Mouse (Mus musculus) hindbrain, embryonic 14.5 days (tissue): ENCODE measurements at regions not wholly inside any gene's neighbourhood (a gene's known extent, or its start where the extent isn't known, plus 50 kb on each side); places are given as distances from the start of the nearest gene placed in this dataset.

ENCODE experiments used
- ATAC-seq: fragments of 200-750 bp; cut with Nextera tagmentation; 2 replicates; pipeline ENCODE4 v1.8.0; 2017; ENCODE audit warnings: moderate number of reproducible peaks, mild to moderate bottlenecking, moderate TSS enrichment, moderate library complexity; ENCODE audit not compliant: low FRiP score
- DNase-seq: peaks from one replicate; pipeline ENCODE4 v3.0.0-alpha.2; 2015; ENCODE audit warnings: low spot score
- H3K27ac ChIP-seq: fragments of 300-500 bp; sonication (generic); 2 replicates; pipeline ENCODE4 v1.5.1; 2014; ENCODE audit warnings: mild to moderate bottlenecking, moderate library complexity
- H3K27me3 ChIP-seq: fragments of 300-500 bp; sonication (generic); 2 replicates; pipeline ENCODE4 v1.6.1; 2014; ENCODE audit warnings: mild to moderate bottlenecking, low read length, mixed read lengths; ENCODE audit not compliant: control insufficient read depth, insufficient read depth
- H3K36me3 ChIP-seq: fragments of 300-500 bp; sonication (generic); replicated peaks from 2 replicates; pipeline ENCODE4 v1.6.1; 2014; ENCODE audit not compliant: control insufficient read depth, insufficient read depth
- H3K4me1 ChIP-seq: fragments of 300-500 bp; sonication (generic); replicated peaks from 2 replicates; pipeline ENCODE4 v1.6.1; 2014; ENCODE audit warnings: antibody characterized with exemption, low read length, mixed read lengths; ENCODE audit not compliant: control insufficient read depth, insufficient read depth
- H3K4me2 ChIP-seq: fragments of 300-500 bp; sonication (generic); replicated peaks from 2 replicates; pipeline ENCODE4 v1.6.1; 2014; ENCODE audit warnings: mild to moderate bottlenecking, moderate library complexity
- H3K4me3 ChIP-seq: fragments of 300-500 bp; sonication (generic); replicated peaks from 2 replicates; pipeline ENCODE4 v1.5.1; 2014; ENCODE audit warnings: mild to moderate bottlenecking, low read length
- H3K9ac ChIP-seq: fragments of 300-500 bp; sonication (generic); 2 replicates; pipeline ENCODE4 v1.6.1; 2014
- H3K9me3 ChIP-seq: fragments of 300-500 bp; sonication (generic); 2 replicates; pipeline ENCODE4 v1.6.1; 2016; ENCODE audit warnings: low read length; ENCODE audit not compliant: control insufficient read depth
- WGBS: fragments of 180-500 bp; shearing (Covaris S2); extraction: QIAGEN DNeasy Blood & Tissue Kit; methylation state at CpG from one replicate; pipeline ENCODE4 v1.1.7; 2014; 5-methylcytosine and 5-hydroxymethylcytosine counted together

- Histone ChIP-seq H3K36me3 (no peaks in the 10 kb centered on the region), H3K27ac (no peak overlapping the region), H3K4me3 (no peak overlapping the region), H3K4me1 (no peaks in the 10 kb centered on the region), H3K9me3 (no peaks in the 10 kb centered on the region), H3K9ac (no peak overlapping the region), H3K4me2 (no peak overlapping the region), H3K27me3 (no peaks in the 10 kb centered on the region)
- 72% methylated on average over 4 of the region's 4 CpGs for WGBS
- ATAC-seq, result no peak
- DNase-seq, result no peak
These were observed 115.2 kb downstream of the Vegfa start for GRCm38 (mm10) chr17:45916937-45917336.

GRCm38 (mm10) chr17:45914706-45915240 is 117.4 kb downstream of the Vegfa start:
- no peak overlapping the region for H3K9ac ChIP-seq
- no peaks in the 10 kb centered on the region for H3K36me3 ChIP-seq
- H3K27ac ChIP-seq, result no peak overlapping the region
- WGBS, result 86% methylated on average over 9 of the region's 9 CpGs
- H3K9me3 ChIP-seq, result no peaks in the 10 kb centered on the region
- no peak overlapping the region for H3K4me2 ChIP-seq
- H3K27me3 ChIP-seq, result no peaks in the 10 kb centered on the region
- no peak overlapping the region for H3K4me3 ChIP-seq
- DNase-seq (no peak), ATAC-seq (no peak)
- H3K4me1 ChIP-seq, result no peaks in the 10 kb centered on the region

GRCm38 (mm10) chr17:45914237-45914636 is 117.9 kb downstream of the Vegfa start:
- Histone ChIP-seq H3K4me2 (no peak overlapping the region), H3K36me3 (no peaks in the 10 kb centered on the region), H3K4me1 (no peaks in the 10 kb centered on the region), H3K9ac (no peak overlapping the region), H3K27ac (no peak overlapping the region), H3K9me3 (no peaks in the 10 kb centered on the region), H3K27me3 (no peaks in the 10 kb centered on the region), H3K4me3 (no peak overlapping the region)
- no peak for DNase-seq
- 86% methylated on average over 1 of the region's 1 CpGs for WGBS
- ATAC-seq, result no peak

- Histone ChIP-seq H3K4me2 (no peak overlapping the region), H3K9ac (no peak overlapping the region), H3K27me3 (no peaks in the 10 kb centered on the region), H3K36me3 (no peaks in the 10 kb centered on the region), H3K4me3 (no peak overlapping the region), H3K27ac (no peak overlapping the region), H3K9me3 (no peaks in the 10 kb centered on the region), H3K4me1 (no peaks in the 10 kb centered on the region)
- WGBS, result 91% methylated on average over 4 of the region's 4 CpGs
- no peak for DNase-seq
- ATAC-seq, result no peak
These were observed 118.5 kb downstream of the Vegfa start for GRCm38 (mm10) chr17:45913671-45914070.

GRCm38 (mm10) chr17:45912165-45912564 is 120.0 kb downstream of the Vegfa start:
- H3K27ac ChIP-seq, result no peak overlapping the region
- no peaks in the 10 kb centered on the region for H3K36me3 ChIP-seq
- no peaks in the 10 kb centered on the region for H3K27me3 ChIP-seq
- WGBS, result 92% methylated on average over 3 of the region's 3 CpGs
- no peak overlapping the region for H3K4me2 ChIP-seq
- no peak for ATAC-seq
- no peaks in the 10 kb centered on the region for H3K4me1 ChIP-seq
- H3K4me3 ChIP-seq, result no peak overlapping the region
- no peaks in the 10 kb centered on the region for H3K9me3 ChIP-seq
- H3K9ac ChIP-seq, result no peak overlapping the region
- no peak for DNase-seq

GRCm38 (mm10) chr17:45911201-45911731 is 120.9 kb downstream of the Vegfa start:
- Histone ChIP-seq H3K9me3 (no peaks in the 10 kb centered on the region), H3K27me3 (no peaks in the 10 kb centered on the region), H3K4me3 (no peak overlapping the region), H3K4me2 (no peak overlapping the region), H3K36me3 (no peaks in the 10 kb centered on the region), H3K4me1 (no peaks in the 10 kb centered on the region), H3K9ac (no peak overlapping the region), H3K27ac (no peak overlapping the region)
- ATAC-seq, result no peak
- no peak for DNase-seq
- 87% methylated on average over 13 of the region's 13 CpGs for WGBS

- Histone ChIP-seq H3K27me3 (no peaks in the 10 kb centered on the region), H3K4me3 (no peak overlapping the region), H3K27ac (no peak overlapping the region), H3K36me3 (no peaks in the 10 kb centered on the region), H3K4me2 (no peak overlapping the region), H3K9me3 (no peaks in the 10 kb centered on the region), H3K9ac (no peak overlapping the region), H3K4me1 (no peaks in the 10 kb centered on the region)
- ATAC-seq (no peak), DNase-seq (no peak)
- WGBS, result 90% methylated on average over 3 of the region's 3 CpGs
These were observed 121.9 kb downstream of the Vegfa start for GRCm38 (mm10) chr17:45910245-45910644.

GRCm38 (mm10) chr17:45907587-45907986 is 124.6 kb downstream of the Vegfa start:
- Histone ChIP-seq H3K36me3 (no peaks in the 10 kb centered on the region), H3K4me3 (no peak overlapping the region), H3K4me2 (no peak overlapping the region), H3K27me3 (no peaks in the 10 kb centered on the region), H3K9ac (no peak overlapping the region), H3K9me3 (no peaks in the 10 kb centered on the region), H3K27ac (no peak overlapping the region), H3K4me1 (no peaks in the 10 kb centered on the region)
- ATAC-seq (peak; percentile 40), DNase-seq (no peak)
- 30% methylated on average over 11 of the region's 11 CpGs for WGBS

GRCm38 (mm10) chr17:45905596-45905995 is 126.6 kb downstream of the Vegfa start:
- H3K27ac ChIP-seq, result no peak overlapping the region
- DNase-seq (no peak), ATAC-seq (no peak)
- H3K36me3 ChIP-seq, result no peaks in the 10 kb centered on the region
- H3K4me2 ChIP-seq, result no peak overlapping the region
- no peaks in the 10 kb centered on the region for H3K4me1 ChIP-seq
- H3K9ac ChIP-seq, result no peak overlapping the region
- no peak overlapping the region for H3K4me3 ChIP-seq
- WGBS, result 72% methylated on average over 7 of the region's 7 CpGs
- no peaks in the 10 kb centered on the region for H3K9me3 ChIP-seq
- H3K27me3 ChIP-seq, result no peaks in the 10 kb centered on the region

- no peak overlapping the region for H3K4me3 ChIP-seq
- H3K36me3 ChIP-seq, result no peaks in the 10 kb centered on the region
- no peak overlapping the region for H3K4me2 ChIP-seq
- no peaks in the 10 kb centered on the region for H3K4me1 ChIP-seq
- ATAC-seq, result no peak
- WGBS, result 63% methylated on average over 4 of the region's 4 CpGs
- DNase-seq, result no peak
- H3K27me3 ChIP-seq, result no peaks in the 10 kb centered on the region
- H3K9ac ChIP-seq, result no peak overlapping the region
- H3K27ac ChIP-seq, result no peak overlapping the region
- H3K9me3 ChIP-seq, result 0 out of 2 replicates have a peak, but pooled peaks cover 4% of the 10 kb centered on the region
These were observed 127.9 kb downstream of the Vegfa start for GRCm38 (mm10) chr17:45904251-45904650.
